Mouse (Mus musculus) left cerebral cortex, adult 8-10 months (tissue): Measurements from ENCODE around the gene Gm28374. TPM values are rescaled to one million over a fixed set of nuclear protein-coding genes. Genes with fewer than 3 reads are reported as not detected.

ENCODE experiments used
- microRNA-seq, 2 experiments: library from miRNA; unstranded; fragments of <30 nt; microRNA quantifications; one replicate each; pipeline ENCODE4 v1.2.0; 2022
- total RNA-seq, 4 experiments: library from RNA; stranded (reverse); gene quantifications; 2 replicates each; pipeline ENCODE4 v1.2.4; 2022

Gm28374 gene
- total RNA-seq, 4 experiments from 2014 or later: 1.1 TPM; not detected in 3

Small RNAs within 50 kb of the gene (microRNA-seq; reads per million reads assigned to microRNA genes)
- 2.1 to 2.9 reads per million in 2 experiments for gene Mir6988

Other genes starting within 250 kb of the Gm28374 start
- 10 to 100 TPM; 12.1 to 19.9 (median 13.7) TPM for gene Frmd8, start 207.0 kb downstream of the Gm28374 start, total RNA-seq
- 1 to 10 TPM; 3.2 to 5.1 (median 4.1) TPM for gene Slc25a45, start 204.4 kb downstream of the Gm28374 start, total RNA-seq
- 1 to 10 TPM; 3.9 to 5.6 (median 5.0) TPM for gene Tigd3, start 188.1 kb downstream of the Gm28374 start, total RNA-seq
- 10 to 100 TPM; 76.4 to 87.8 (median 81.6) TPM for gene Dpf2, start 169.2 kb downstream of the Gm28374 start, total RNA-seq
- gene Cdc42ep2, start 157.4 kb downstream of the Gm28374 start, total RNA-seq: 1 to 10 TPM; 6.1 to 7.4 (median 6.4) TPM
- gene Pola2, start 118.1 kb downstream of the Gm28374 start, total RNA-seq: 1 to 10 TPM; 4.4 to 6.6 (median 5.6) TPM
- gene Slc22a20, start 96.1 kb downstream of the Gm28374 start, total RNA-seq: not detected
- 10 to 100 TPM; 25.6 to 31.5 (median 28.0) TPM for gene Capn1, start 66.4 kb downstream of the Gm28374 start, total RNA-seq
- 10 to 100 TPM; 35.7 to 40.3 (median 37.6) TPM for gene Syvn1, start 35.7 kb downstream of the Gm28374 start, total RNA-seq
- 10 to 100 TPM; 42.7 to 55.2 (median 44.9) TPM for gene Mrpl49, start 24.5 kb downstream of the Gm28374 start, total RNA-seq
- 100 to 1,000 TPM; 737 to 869 (median 805) TPM for gene Fau, start 24.4 kb downstream of the Gm28374 start, total RNA-seq
- 10 to 100 TPM; 33.0 to 38.8 (median 37.3) TPM for gene Znhit2, start 21.1 kb downstream of the Gm28374 start, total RNA-seq
- 10 to 100 TPM; 18.9 to 29.9 (median 23.2) TPM for gene Tm7sf2, start 13.9 kb downstream of the Gm28374 start, total RNA-seq
- gene Vps51, start 5.0 kb downstream of the Gm28374 start, total RNA-seq: 10 to 100 TPM; 79.4 to 88.4 (median 84.3) TPM
- gene Tmem262, start 2.2 kb downstream of the Gm28374 start, total RNA-seq: not detected
- 10 to 100 TPM; 38.9 to 44.5 (median 41.9) TPM for gene Zfpl1, start 2.7 kb upstream of the Gm28374 start, total RNA-seq
- under 1 TPM in 3 of 4 experiments, not detected in 1; 0.21 to 0.25 (median 0.23) TPM for gene Cdca5, start 2.7 kb upstream of the Gm28374 start, total RNA-seq
- not detected for gene AC131692.1, start 12.2 kb upstream of the Gm28374 start, total RNA-seq
- under 1 TPM; 0.14 to 0.44 (median 0.17) TPM for gene Naaladl1, start 23.5 kb upstream of the Gm28374 start, total RNA-seq
- 10 to 100 TPM; 13.0 to 20.1 (median 16.1) TPM for gene Sac3d1, start 36.4 kb upstream of the Gm28374 start, total RNA-seq
- gene Snx15, start 46.0 kb upstream of the Gm28374 start, total RNA-seq: 10 to 100 TPM; 36.9 to 50.9 (median 45.7) TPM
- gene Batf2, start 58.7 kb upstream of the Gm28374 start, total RNA-seq: 1 to 10 TPM in 1 of 4 experiments, under 1 TPM in 3; 0.67 to 1.4 (median 0.76) TPM
- gene Arl2, start 59.3 kb upstream of the Gm28374 start, total RNA-seq: 100 to 1,000 TPM in 2 of 4 experiments, 10 to 100 TPM in 2; 89.4 to 109 (median 102) TPM
- under 1 TPM in 2 of 4 experiments, not detected in 2; 0.51 to 0.73 TPM for gene Majin, start 102.1 kb upstream of the Gm28374 start, total RNA-seq
- gene Gpha2, start 144.1 kb upstream of the Gm28374 start, total RNA-seq: not detected
- gene Ppp2r5b, start 153.6 kb upstream of the Gm28374 start, total RNA-seq: 100 to 1,000 TPM; 148 to 158 (median 153) TPM
- 10 to 100 TPM; 31.8 to 35.7 (median 35.4) TPM for gene Atg2a, start 159.4 kb upstream of the Gm28374 start, total RNA-seq
- 10 to 100 TPM; 31.0 to 36.8 (median 35.8) TPM for gene Ehd1, start 194.5 kb upstream of the Gm28374 start, total RNA-seq
- gene Cdc42bpg, start 224.2 kb upstream of the Gm28374 start, total RNA-seq: 1 to 10 TPM; 5.4 to 7.4 (median 5.5) TPM